Mouse (Mus musculus) forebrain, embryonic 13.5 days (tissue): ENCODE results near the gene Cpn1. TPM values are rescaled to one million over a fixed set of nuclear protein-coding genes. Genes with fewer than 3 reads are reported as not detected.

ENCODE experiments used
- ATAC-seq: fragments of 200-750 bp; cut with Nextera tagmentation; 2 replicates; pipeline ENCODE4 v1.8.0; 2017
- H3K27ac ChIP-seq: fragments of 300-500 bp; sonication (generic); 2 replicates; pipeline ENCODE4 v1.5.1; 2015; ENCODE audit warnings: inconsistent platforms, mild to moderate bottlenecking, moderate library complexity
- H3K27me3 ChIP-seq: fragments of 300-500 bp; sonication (generic); 2 replicates; pipeline ENCODE4 v1.6.1; 2015; ENCODE audit warnings: mild to moderate bottlenecking, inconsistent platforms
- H3K36me3 ChIP-seq: fragments of 300-500 bp; sonication (generic); 2 replicates; pipeline ENCODE4 v1.6.1; 2015; ENCODE audit warnings: mild to moderate bottlenecking, inconsistent platforms; ENCODE audit not compliant: poor library complexity, severe bottlenecking
- H3K4me1 ChIP-seq: fragments of 300-500 bp; sonication (generic); 2 replicates; pipeline ENCODE4 v1.6.1; 2015; ENCODE audit warnings: inconsistent platforms
- H3K4me2 ChIP-seq: fragments of 300-500 bp; sonication (generic); 2 replicates; pipeline ENCODE4 v1.6.1; 2015; ENCODE audit warnings: inconsistent platforms, mild to moderate bottlenecking, moderate library complexity
- H3K4me3 ChIP-seq: fragments of 300-500 bp; sonication (generic); 2 replicates; pipeline ENCODE4 v1.5.1; 2015; ENCODE audit warnings: mild to moderate bottlenecking, inconsistent platforms
- H3K9ac ChIP-seq: fragments of 300-500 bp; sonication (generic); 2 replicates; pipeline ENCODE4 v1.6.1; 2015; ENCODE audit warnings: mild to moderate bottlenecking, inconsistent platforms
- H3K9me3 ChIP-seq: fragments of 300-500 bp; sonication (generic); replicated peaks from 2 replicates; pipeline ENCODE4 v1.6.1; 2016; ENCODE audit warnings: inconsistent platforms
- WGBS: fragments of 180-500 bp; shearing (Covaris S2); methylation state at CpG from one replicate; pipeline ENCODE4 v1.1.7; 2015; 5-methylcytosine and 5-hydroxymethylcytosine counted together
- polyA plus RNA-seq: library from polyadenylated mRNA; unstranded; fragments of >200 nt; fragmentation: Nextera tagmentation; extraction: Ambion mirVana; gene quantifications from 2 replicates; pipeline ENCODE4 v1.2.1, GENCODE M21; 2015

Cpn1 gene
- polyA plus RNA-seq, 1 experiment from 2014 or later, result 0.32 TPM

GRCm38 (mm10) chr19:43916586-43917405, 69.6 kb downstream of the Cpn1 start:
- Histone ChIP-seq H3K4me1 (peaks cover 6% of the 10 kb centered on the region; the same call in 1 of the 2 replicates), H3K36me3 (no peaks in the 10 kb centered on the region), H3K27me3 (no peaks in the 10 kb centered on the region; the same call in 1 of the 2 replicates), H3K9me3 (no peaks in the 10 kb centered on the region), H3K9ac (no peak overlapping the region), H3K4me3 (no peak overlapping the region), H3K4me2 (no peak overlapping the region), H3K27ac (no peak overlapping the region)
- 67% methylated on average over 21 of the region's 21 CpGs for WGBS
- ATAC-seq, result no peak

- H3K4me2 ChIP-seq, result no peak overlapping the region
Measured at GRCm38 (mm10) chr19:43915431-43915830, 70.9 kb downstream of the Cpn1 start.

GRCm38 (mm10) chr19:43914986-43915385, 71.4 kb downstream of the Cpn1 start:
- Histone ChIP-seq H3K36me3 (no peaks in the 10 kb centered on the region), H3K4me3 (no peak overlapping the region), H3K9me3 (no peaks in the 10 kb centered on the region), H3K27ac (no peak overlapping the region), H3K4me1 (no peaks in the 10 kb centered on the region), H3K27me3 (no peaks in the 10 kb centered on the region), H3K4me2 (no peak overlapping the region), H3K9ac (no peak overlapping the region)
- WGBS, result 92% methylated on average over 9 of the region's 9 CpGs
- ATAC-seq, result no peak

More at GRCm38 (mm10) chr19:43915431-43915830, 70.9 kb downstream of the Cpn1 start:
- Histone ChIP-seq H3K9ac (no peak overlapping the region), H3K9me3 (no peaks in the 10 kb centered on the region), H3K27me3 (no peaks in the 10 kb centered on the region; the same call in 1 of the 2 replicates), H3K36me3 (no peaks in the 10 kb centered on the region), H3K4me1 (0 out of 2 replicates have a peak, but pooled peaks cover under 1% of the 10 kb centered on the region), H3K27ac (no peak overlapping the region), H3K4me3 (no peak overlapping the region)
- no peak for ATAC-seq
- 84% methylated on average over 9 of the region's 9 CpGs for WGBS

- no peak overlapping the region for H3K4me3 ChIP-seq
- no peaks in the 10 kb centered on the region for H3K9me3 ChIP-seq
- no peak overlapping the region for H3K4me2 ChIP-seq
- no peaks in the 10 kb centered on the region for H3K4me1 ChIP-seq
- 80% methylated on average over 4 of the region's 4 CpGs for WGBS
- no peak overlapping the region for H3K27ac ChIP-seq
- no peak overlapping the region for H3K9ac ChIP-seq
- H3K36me3 ChIP-seq, result no peaks in the 10 kb centered on the region
- no peak for ATAC-seq
- no peaks in the 10 kb centered on the region for H3K27me3 ChIP-seq
Measured at GRCm38 (mm10) chr19:43912775-43913486, 73.4 kb downstream of the Cpn1 start.

- no peak overlapping the region for H3K4me2 ChIP-seq
- H3K27ac ChIP-seq, result no peak overlapping the region
- ATAC-seq, result no peak
- WGBS, result 95% methylated on average over 7 of the region's 7 CpGs
- no peak overlapping the region for H3K9ac ChIP-seq
- 0 out of 2 replicates have a peak, but pooled peaks cover 6% of the 10 kb centered on the region for H3K4me1 ChIP-seq
- 0 out of 2 replicates have a peak, but pooled peaks cover 5% of the 10 kb centered on the region for H3K36me3 ChIP-seq
- no peaks in the 10 kb centered on the region for H3K9me3 ChIP-seq
- no peak overlapping the region for H3K4me3 ChIP-seq
- no peaks in the 10 kb centered on the region for H3K27me3 ChIP-seq
Measured at GRCm38 (mm10) chr19:43906492-43906891, 79.9 kb downstream of the Cpn1 start.

Other genes with a start within 250 kb of the Cpn1 start
- gene Cutc, start 233.6 kb downstream of the Cpn1 start, polyA plus RNA-seq, result 9.6 and 10.4 TPM in 2 replicates
- 13.1 and 13.5 TPM in 2 replicates for gene Cox15, start 233.6 kb downstream of the Cpn1 start, polyA plus RNA-seq
- gene Abcc2, start 204.4 kb downstream of the Cpn1 start, polyA plus RNA-seq, result not detected in 2 replicates
- 11.6 and 12.4 TPM in 2 replicates for gene Dnmbp, start 46.4 kb downstream of the Cpn1 start, polyA plus RNA-seq
- gene Cyp2c23, start 42.7 kb upstream of the Cpn1 start, polyA plus RNA-seq, result 0.16 TPM in 1 of 2 replicates, not detected in the other
- 17.8 and 19.8 TPM in 2 replicates for gene Erlin1, start 83.2 kb upstream of the Cpn1 start, polyA plus RNA-seq
- 61.7 and 63.3 TPM in 2 replicates for gene Chuk, start 120.9 kb upstream of the Cpn1 start, polyA plus RNA-seq
- gene Cwf19l1, start 149.3 kb upstream of the Cpn1 start, polyA plus RNA-seq, result 37.1 and 39.4 TPM in 2 replicates
- gene Bloc1s2, start 159.9 kb upstream of the Cpn1 start, polyA plus RNA-seq, result 130 and 141 TPM in 2 replicates
- 0.11 and 0.17 TPM in 2 replicates for gene Pkd2l1, start 205.9 kb upstream of the Cpn1 start, polyA plus RNA-seq
- 1.4 and 1.6 TPM in 2 replicates for gene Scd3, start 216.7 kb upstream of the Cpn1 start, polyA plus RNA-seq